Mouse (Mus musculus): ENCODE data around the gene Anapc15-ps. TPM values are rescaled to one million over a fixed set of nuclear protein-coding genes. Genes with fewer than 3 reads are reported as not detected.

The Anapc15-ps gene
- polyA plus RNA-seq, 1 experiment: not detected

GRCm38 (mm10) chr10:95623518-95623905 lies 49.7 kb downstream of the Anapc15-ps start:
- H3K4me1 ChIP-seq (ENCODE audit: control insufficient read depth, insufficient read depth, low read length): no peaks in the 10 kb centered on the region
- H3K4me3 ChIP-seq (ENCODE audit: insufficient read depth, low read length): no peak overlapping the region
- H3K27ac ChIP-seq (ENCODE audit: insufficient read depth, low read depth, low read length): no peak overlapping the region
- TF ChIP-seq CTCF (IDR thresholded peaks at IDR 0.05; ENCODE audit: low read depth, low read length): no peak
- no peak for TF ChIP-seq POLR2A (IDR thresholded peaks at IDR 0.05; ENCODE audit: borderline replicate concordance, low read depth, low read length)

Other genes starting within 250 kb of the Anapc15-ps start
- gene Mrpl42, start 171.5 kb downstream of the Anapc15-ps start, polyA plus RNA-seq (2012; ENCODE audit: insufficient read depth, insufficient read length, missing spikeins): 88.3 and 96.0 TPM in 2 replicates
- 116 and 121 TPM in 2 replicates for gene Ube2n, start 158.3 kb downstream of the Anapc15-ps start, polyA plus RNA-seq (2012; ENCODE audit: insufficient read depth, insufficient read length, missing spikeins)
- 42.5 and 43.1 TPM in 2 replicates for gene Nudt4, start 109.3 kb downstream of the Anapc15-ps start, polyA plus RNA-seq (2012; ENCODE audit: insufficient read depth, insufficient read length, missing spikeins)
- not detected in 2 replicates for gene Gm33543, start 169.5 kb upstream of the Anapc15-ps start, polyA plus RNA-seq (2012; ENCODE audit: insufficient read depth, insufficient read length, missing spikeins)